Mouse (Mus musculus) liver, postnatal 0 days (tissue): ENCODE data around the gene Lekr1.

Experiments
- CTCF ChIP-seq: sonication (generic); IDR thresholded peaks from 2 replicates; pipeline ENCODE4 v1.5.1; 2016; ENCODE audit warnings: antibody characterized with exemption, low read depth
- EP300 ChIP-seq: IDR thresholded peaks from 2 replicates; pipeline ENCODE4 v1.6.1; 2016; ENCODE audit warnings: antibody characterized with exemption, low read depth, mild to moderate bottlenecking

DNA sequence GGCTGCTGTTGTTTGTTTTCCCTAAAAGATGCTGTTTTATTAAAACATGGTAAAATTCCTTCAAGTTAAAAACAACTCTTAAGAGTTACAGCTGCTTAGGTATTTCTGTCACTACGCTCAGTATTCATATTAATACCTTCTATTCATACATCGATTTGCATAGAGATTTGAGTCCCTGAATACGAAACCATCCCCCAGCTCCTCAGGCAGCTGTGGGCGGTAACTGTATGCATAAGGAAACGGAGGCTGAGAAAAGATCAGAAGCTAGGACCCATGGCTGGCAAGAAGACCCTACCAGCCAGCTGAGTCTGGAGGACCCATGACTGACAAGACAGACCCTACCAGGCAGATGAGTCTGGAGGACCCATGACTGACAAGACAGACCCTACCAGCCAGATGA lies 189.5 kb downstream of the Lekr1 start:
- no peak for TF ChIP-seq CTCF
- no peak for TF ChIP-seq EP300
